Mouse (Mus musculus) telencephalon, adult 2 months (tissue): ENCODE results near the gene Cnot1.
A peak's percentile ranks its signal among the peaks of the same experiment; 100 is the strongest.
"Not testable (repeated sequence)": the region's sequence is repeated elsewhere in the genome, so short reads cannot be mapped to it uniquely, and the experiment has no call there.

Experiments used
- DNase-seq: peaks from one replicate; pipeline ENCODE4 v3.0.0-alpha.2; 2011; ENCODE audit warnings: low read depth, low spot score

The Cnot1 gene

GRCm38 (mm10) chr8:95807331-95807843 is at the start of gene Cnot1:
Gene Cnot1 (minus strand): TSS chr8:95807464.
- peak; percentile 99 for DNase-seq

- no peak for DNase-seq
These were observed 46.9 kb upstream of the Cnot1 start for GRCm38 (mm10) chr8:95854174-95854573.

GRCm38 (mm10) chr8:95853102-95853843 is 46.0 kb upstream of the Cnot1 start, which contains the start of gene Slc38a7:
Gene Slc38a7 (minus strand): TSS chr8:95853539.
- peak; percentile 90 for DNase-seq

GRCm38 (mm10) chr8:95852290-95852689 is 45.0 kb upstream of the Cnot1 start:
- DNase-seq = no peak

GRCm38 (mm10) chr8:95850326-95850725 is 43.1 kb upstream of the Cnot1 start:
- DNase-seq = no peak

GRCm38 (mm10) chr8:95848734-95849464 is 41.6 kb upstream of the Cnot1 start:
- DNase-seq = no peak

- DNase-seq = no peak
These were observed 40.8 kb upstream of the Cnot1 start for GRCm38 (mm10) chr8:95848061-95848551.

GRCm38 (mm10) chr8:95845026-95845425 is 37.8 kb upstream of the Cnot1 start:
- no peak for DNase-seq

GRCm38 (mm10) chr8:95843968-95844367 is 36.7 kb upstream of the Cnot1 start:
- DNase-seq = no peak

- DNase-seq = no peak
These were observed 34.2 kb upstream of the Cnot1 start for GRCm38 (mm10) chr8:95841436-95841835.

- no peak for DNase-seq
These were observed 32.0 kb upstream of the Cnot1 start for GRCm38 (mm10) chr8:95839289-95839688.

- no peak for DNase-seq
These were observed 30.0 kb upstream of the Cnot1 start for GRCm38 (mm10) chr8:95837266-95837665.

- no peak for DNase-seq
These were observed 28.6 kb upstream of the Cnot1 start for GRCm38 (mm10) chr8:95835891-95836290.

GRCm38 (mm10) chr8:95833435-95833984 is 26.2 kb upstream of the Cnot1 start:
- DNase-seq = no peak

- DNase-seq = peak; percentile 67
These were observed 25.6 kb upstream of the Cnot1 start for GRCm38 (mm10) chr8:95832603-95833434.

- no peak for DNase-seq
These were observed 22.9 kb upstream of the Cnot1 start for GRCm38 (mm10) chr8:95830144-95830543.

- DNase-seq = not testable (repeated sequence)
These were observed 17.9 kb upstream of the Cnot1 start, which contains the start of gene Sap18b for GRCm38 (mm10) chr8:95825162-95825561. Gene Sap18b (plus strand): TSS chr8:95825346.

- DNase-seq = no peak
These were observed 15.4 kb upstream of the Cnot1 start for GRCm38 (mm10) chr8:95822699-95823098.

- no peak for DNase-seq
These were observed 14.8 kb upstream of the Cnot1 start for GRCm38 (mm10) chr8:95822096-95822495.

GRCm38 (mm10) chr8:95821266-95821665 is 14.0 kb upstream of the Cnot1 start:
- no peak for DNase-seq

GRCm38 (mm10) chr8:95818211-95818610 is 10.9 kb upstream of the Cnot1 start:
- no peak for DNase-seq
